Mouse (Mus musculus) heart, embryonic 14.5 days (tissue): Measurements from ENCODE around the gene Prelp. TPM values are rescaled to one million over a fixed set of nuclear protein-coding genes. Genes with fewer than 3 reads are reported as not detected.
A peak's percentile ranks its signal among the peaks of the same experiment; 100 is the strongest.

ENCODE experiments used
- ATAC-seq: fragments of 200-750 bp; cut with Nextera tagmentation; 2 replicates; pipeline ENCODE4 v1.8.0; 2017; ENCODE audit warnings: low read depth, moderate TSS enrichment; ENCODE audit not compliant: insufficient number of reproducible peaks, insufficient read depth, low FRiP score
- H3K27ac ChIP-seq, 2 experiments: fragments of 200-500 bp in 1 of 2; fragments of 300-500 bp in 1 of 2; sonication (generic) in 1 of 2; replicated peaks in 1 of 2; 2 replicates each; pipeline ENCODE4 v1.5.1; 2012 to 2014; ENCODE audit warnings: low read depth in 2 of 2, low read length in 2 of 2, control low read depth in 1 of 2, mild to moderate bottlenecking in 1 of 2, mixed read lengths in 1 of 2; ENCODE audit not compliant: control insufficient read depth in 1 of 2, insufficient read depth in 1 of 2
- H3K27me3 ChIP-seq: fragments of 300-500 bp; sonication (generic); 2 replicates; pipeline ENCODE4 v1.6.1; 2014; ENCODE audit warnings: mild to moderate bottlenecking, low read length, control low read depth; ENCODE audit not compliant: control insufficient read depth, insufficient read depth
- H3K36me3 ChIP-seq: fragments of 300-500 bp; sonication (generic); 2 replicates; pipeline ENCODE4 v1.6.1; 2014; ENCODE audit warnings: mild to moderate bottlenecking, control low read depth, low read length, mixed read lengths; ENCODE audit not compliant: control insufficient read depth, insufficient read depth
- H3K4me1 ChIP-seq, 2 experiments: fragments of 200-500 bp in 1 of 2; fragments of 300-500 bp in 1 of 2; sonication (generic) in 1 of 2; 2 replicates each; pipeline ENCODE4 v1.6.1; 2012 to 2014; ENCODE audit warnings: low read length in 2 of 2, control low read depth in 1 of 2, mixed read lengths in 1 of 2; ENCODE audit not compliant: control insufficient read depth in 2 of 2, insufficient read depth in 2 of 2
- H3K4me2 ChIP-seq: fragments of 300-500 bp; sonication (generic); 2 replicates; pipeline ENCODE4 v1.6.1; 2014; ENCODE audit warnings: mild to moderate bottlenecking, low read length
- H3K4me3 ChIP-seq, 2 experiments: fragments of 200-500 bp in 1 of 2; fragments of 300-500 bp in 1 of 2; sonication (generic) in 1 of 2; 2 replicates each; pipeline ENCODE4 v1.5.1; 2012 to 2014; ENCODE audit warnings: low read length in 2 of 2, mild to moderate bottlenecking in 2 of 2, control low read depth in 1 of 2, low read depth in 1 of 2, moderate library complexity in 1 of 2; ENCODE audit not compliant: control insufficient read depth in 1 of 2, insufficient read depth in 1 of 2
- H3K9ac ChIP-seq: fragments of 300-500 bp; sonication (generic); 2 replicates; pipeline ENCODE4 v1.6.1; 2014; ENCODE audit warnings: mild to moderate bottlenecking, low read length
- H3K9me3 ChIP-seq: fragments of 300-500 bp; sonication (generic); 2 replicates; pipeline ENCODE4 v1.6.1; 2016; ENCODE audit warnings: low read length, control low read depth; ENCODE audit not compliant: control insufficient read depth
- WGBS: fragments of 180-500 bp; shearing (Covaris S2); extraction: QIAGEN DNeasy Blood & Tissue Kit; methylation state at CpG from one replicate; pipeline ENCODE4 v1.1.7; 2014; 5-methylcytosine and 5-hydroxymethylcytosine counted together
- polyA plus RNA-seq: library from polyadenylated mRNA; unstranded; fragments of >200 nt; fragmentation: Nextera tagmentation; extraction: Ambion mirVana; gene quantifications from 2 replicates; pipeline ENCODE4 v1.2.1, GENCODE M21; 2014

Gene Prelp
- polyA plus RNA-seq, 1 experiment from 2014 or later, result 2.1 TPM

DNA sequence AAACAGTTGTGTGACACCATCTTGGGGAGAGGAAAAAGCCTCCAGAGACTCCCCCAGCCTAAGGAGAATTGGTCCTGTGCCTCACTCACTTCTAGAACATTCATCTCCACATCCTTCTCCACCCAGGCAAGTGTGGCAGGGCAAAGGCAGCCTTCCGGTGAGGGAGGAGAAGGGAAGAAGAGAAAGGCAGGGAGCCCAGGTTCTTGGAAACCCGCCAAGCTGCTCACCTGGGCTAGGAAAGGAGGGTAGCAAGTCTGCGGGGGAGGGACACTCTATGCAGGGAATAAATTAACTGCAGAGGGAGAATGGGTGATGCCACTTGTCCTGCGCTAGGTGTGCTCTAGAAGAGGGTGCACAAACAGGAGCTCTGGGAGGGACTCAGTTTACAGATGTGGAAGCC, 10.2 kb downstream of the Prelp start:
- no peak for ATAC-seq
- peaks cover 21 to 25% of the 10 kb centered on the region in 2 experiments for H3K4me1 ChIP-seq
- H3K4me2 ChIP-seq, result no peak overlapping the region
- 64% methylated on average over 4 of the region's 4 CpGs for WGBS
- H3K27ac ChIP-seq, result no peak overlapping the region
- no peaks in the 10 kb centered on the region for H3K27me3 ChIP-seq
- H3K9me3 ChIP-seq, result no peaks in the 10 kb centered on the region
- no peak overlapping the region for H3K9ac ChIP-seq
- no peaks in the 10 kb centered on the region for H3K36me3 ChIP-seq
- H3K4me3 ChIP-seq, result no peak overlapping the region

DNA sequence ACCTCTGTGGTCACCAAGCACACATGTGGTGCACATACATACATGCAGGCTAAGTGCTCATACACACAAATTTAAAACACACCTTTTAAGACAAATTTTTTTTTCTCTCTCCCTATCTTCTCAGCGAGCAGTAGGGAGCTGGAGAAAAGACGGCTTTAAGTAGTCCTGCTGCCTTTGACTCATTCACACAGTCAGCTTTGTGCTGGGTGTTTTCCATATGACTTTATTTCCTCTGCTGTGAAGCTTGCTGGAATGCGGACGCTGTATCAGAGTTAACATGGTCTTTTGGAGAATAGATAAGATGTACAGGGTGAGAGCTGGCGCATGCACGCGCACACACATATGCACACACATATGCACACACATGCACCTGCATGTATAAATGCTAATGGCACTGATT, 11.1 kb downstream of the Prelp start:
- no peak for ATAC-seq
- Histone ChIP-seq H3K4me3 (no peak overlapping the region), H3K36me3 (no peaks in the 10 kb centered on the region), H3K4me1 (peaks cover 15 to 18% of the 10 kb centered on the region in 2 experiments), H3K9me3 (no peaks in the 10 kb centered on the region), H3K9ac (no peak overlapping the region), H3K27ac (no peak overlapping the region), H3K27me3 (no peaks in the 10 kb centered on the region), H3K4me2 (no peak overlapping the region)
- WGBS, result 59% methylated on average over 7 of the region's 7 CpGs

GRCm38 (mm10) chr1:133908659-133909575, 12.3 kb downstream of the Prelp start:
- H3K27me3 ChIP-seq, result 0 out of 2 replicates have a peak, but pooled peaks cover 3% of the 10 kb centered on the region
- no peaks in the 10 kb centered on the region for H3K36me3 ChIP-seq
- H3K4me3 ChIP-seq, result peak overlapping the region; percentile 39 to 42
- H3K9ac ChIP-seq, result peak overlapping the region; percentile 76
- H3K9me3 ChIP-seq, result no peaks in the 10 kb centered on the region
- H3K27ac ChIP-seq, result peak overlapping the region in 1 of 2 experiments; percentile 52; a peak in 1 of 4 replicates
- peak overlapping the region; percentile 94 for H3K4me2 ChIP-seq
- peak; percentile 34; the same call in 1 of the 2 replicates for ATAC-seq
- WGBS, result 11% methylated on average over 27 of the region's 27 CpGs
- H3K4me1 ChIP-seq, result peaks cover 15 to 18% of the 10 kb centered on the region in 2 experiments

- Histone ChIP-seq H3K4me1 (peaks cover 15 to 18% of the 10 kb centered on the region in 2 experiments), H3K9ac (peak within 1 kb of the TSS; percentile 76), H3K27ac (peak within 1 kb of the TSS in 1 of 2 experiments; percentile 52; a peak in 1 of 4 replicates), H3K9me3 (no peaks in the 10 kb centered on the region), H3K27me3 (0 out of 2 replicates have a peak, but pooled peaks cover 3% of the 10 kb centered on the region), H3K36me3 (no peaks in the 10 kb centered on the region), H3K4me3 (peak within 1 kb of the TSS; percentile 39 to 42), H3K4me2 (peak within 1 kb of the TSS; percentile 94)
- peak; percentile 64; the same call in 1 of the 2 replicates for ATAC-seq
- 5% methylated on average over 30 of the region's 30 CpGs for WGBS
Observed at GRCm38 (mm10) chr1:133907949-133908658, 13.1 kb downstream of the Prelp start, which contains the start of gene Optc. Optc (minus strand) TSS chr1:133907999.

GRCm38 (mm10) chr1:133906420-133906819, 14.8 kb downstream of the Prelp start:
- no peaks in the 10 kb centered on the region for H3K36me3 ChIP-seq
- H3K4me2 ChIP-seq, result no peak overlapping the region
- 54% methylated on average over 12 of the region's 12 CpGs for WGBS
- H3K9me3 ChIP-seq, result no peaks in the 10 kb centered on the region
- H3K4me3 ChIP-seq, result no peak overlapping the region
- H3K9ac ChIP-seq, result no peak overlapping the region
- H3K27me3 ChIP-seq, result 0 out of 2 replicates have a peak, but pooled peaks cover 3% of the 10 kb centered on the region
- no peak for ATAC-seq
- H3K27ac ChIP-seq, result no peak overlapping the region
- H3K4me1 ChIP-seq, result peaks cover 15 to 18% of the 10 kb centered on the region in 2 experiments

- Histone ChIP-seq H3K36me3 (no peaks in the 10 kb centered on the region), H3K27ac (no peak overlapping the region), H3K4me2 (no peak overlapping the region), H3K4me3 (no peak overlapping the region), H3K9ac (no peak overlapping the region), H3K9me3 (no peaks in the 10 kb centered on the region), H3K4me1 (peaks cover 11 to 12% of the 10 kb centered on the region in 2 experiments; a peak in 3 of 4 replicates), H3K27me3 (0 out of 2 replicates have a peak, but pooled peaks cover 3% of the 10 kb centered on the region)
- WGBS, result 82% methylated on average over 9 of the region's 9 CpGs
- ATAC-seq, result no peak
Observed at GRCm38 (mm10) chr1:133900825-133901224, 20.4 kb downstream of the Prelp start.

- no peak for ATAC-seq
- Histone ChIP-seq H3K9ac (no peak overlapping the region), H3K9me3 (no peaks in the 10 kb centered on the region), H3K4me3 (no peak overlapping the region), H3K27ac (peak overlapping the region; percentile 8 to 36; a peak in 1 of 4 replicates), H3K4me1 (peaks cover 21 to 22% of the 10 kb centered on the region in 2 experiments; a peak in 3 of 4 replicates), H3K4me2 (no peak overlapping the region), H3K27me3 (no peaks in the 10 kb centered on the region), H3K36me3 (no peaks in the 10 kb centered on the region)
- 33% methylated on average over 9 of the region's 9 CpGs for WGBS
Observed at GRCm38 (mm10) chr1:133899043-133899542, 22.1 kb downstream of the Prelp start.
